Mouse (Mus musculus) liver, embryonic 14.5 days (tissue): ENCODE data around the gene Lmtk2.

Experiments used
- CTCF ChIP-seq: IDR thresholded peaks from 2 replicates; pipeline ENCODE4 v1.5.1; 2016; ENCODE audit warnings: antibody characterized with exemption, low read depth, control low read depth
- EP300 ChIP-seq: IDR thresholded peaks from 2 replicates; pipeline ENCODE4 v1.6.1; 2016; ENCODE audit warnings: antibody characterized with exemption, low read depth

GRCm38 (mm10) chr5:144165756-144166155, 65.5 kb downstream of the Lmtk2 start:
- TF ChIP-seq EP300 = no peak
- no peak for TF ChIP-seq CTCF
